Mouse (Mus musculus) liver, embryonic 13.5 days (tissue): ENCODE measurements at regions not wholly inside any gene's neighbourhood (a gene's known extent, or its start where the extent isn't known, plus 50 kb on each side); places are given as distances from the start of the nearest gene placed in this dataset.
"Not testable (repeated sequence)": the region's sequence is repeated elsewhere in the genome, so short reads cannot be mapped to it uniquely, and the experiment has no call there.

Source experiments
- ATAC-seq: fragments of 200-750 bp; cut with Nextera tagmentation; 2 replicates; pipeline ENCODE4 v1.8.0; 2017; ENCODE audit warnings: low read depth, mild to moderate bottlenecking, moderate number of reproducible peaks, moderate library complexity
- DNase-seq: peaks from one replicate; pipeline ENCODE4 v3.0.0; 2022
- H3K27ac ChIP-seq: fragments of 300-500 bp; sonication (generic); 2 replicates; pipeline ENCODE4 v1.5.1; 2015; ENCODE audit warnings: moderate library complexity, mild to moderate bottlenecking, inconsistent platforms
- H3K27me3 ChIP-seq: fragments of 300-500 bp; sonication (generic); 2 replicates; pipeline ENCODE4 v1.6.1; 2015; ENCODE audit warnings: mild to moderate bottlenecking, inconsistent platforms
- H3K36me3 ChIP-seq: fragments of 300-500 bp; sonication (generic); 2 replicates; pipeline ENCODE4 v1.6.1; 2015; ENCODE audit warnings: mild to moderate bottlenecking, inconsistent platforms
- H3K4me1 ChIP-seq: fragments of 300-500 bp; sonication (generic); replicated peaks from 2 replicates; pipeline ENCODE4 v1.6.1; 2015; ENCODE audit warnings: inconsistent platforms
- H3K4me2 ChIP-seq: fragments of 300-500 bp; sonication (generic); 2 replicates; pipeline ENCODE4 v1.6.1; 2015; ENCODE audit warnings: inconsistent platforms, mild to moderate bottlenecking, moderate library complexity
- H3K4me3 ChIP-seq: fragments of 300-500 bp; sonication (generic); replicated peaks from 2 replicates; pipeline ENCODE4 v1.5.1; 2015; ENCODE audit warnings: mild to moderate bottlenecking, inconsistent platforms
- H3K9ac ChIP-seq: fragments of 300-500 bp; sonication (generic); 2 replicates; pipeline ENCODE4 v1.6.1; 2015; ENCODE audit warnings: mild to moderate bottlenecking, inconsistent platforms
- H3K9me3 ChIP-seq: fragments of 300-500 bp; sonication (generic); replicated peaks from 2 replicates; pipeline ENCODE4 v1.6.1; 2016; ENCODE audit warnings: inconsistent platforms
- WGBS: fragments of 180-500 bp; shearing (Covaris S2); methylation state at CpG from one replicate; pipeline ENCODE4 v1.1.7; 2015; ENCODE audit not compliant: insufficient replicate concordance; 5-methylcytosine and 5-hydroxymethylcytosine counted together

DNA sequence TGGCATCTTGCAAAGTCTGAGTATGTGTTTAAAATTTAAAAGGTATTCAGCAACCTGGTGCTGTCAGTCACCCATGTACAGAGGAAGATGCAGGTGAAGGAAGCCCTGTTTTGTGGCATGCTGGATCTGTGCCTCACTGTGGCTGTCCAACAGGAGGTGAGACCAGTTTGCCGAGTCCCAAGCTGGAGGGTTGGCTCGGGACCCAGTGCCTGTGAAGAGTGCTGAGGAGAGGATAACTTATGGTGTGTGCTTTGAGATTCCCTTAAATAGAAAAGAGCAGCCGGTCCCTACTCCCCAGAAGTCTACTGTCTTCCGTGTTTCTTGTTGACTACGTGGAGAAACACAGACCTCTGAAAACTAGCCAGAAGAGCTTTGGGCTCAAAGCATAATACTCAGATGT lies 396.3 kb upstream of the Id2 start:
- Histone ChIP-seq H3K27ac (no peak overlapping the region), H3K4me2 (no peak overlapping the region), H3K36me3 (no peaks in the 10 kb centered on the region), H3K9me3 (no peaks in the 10 kb centered on the region), H3K4me1 (no peaks in the 10 kb centered on the region), H3K27me3 (no peaks in the 10 kb centered on the region), H3K4me3 (no peak overlapping the region), H3K9ac (no peak overlapping the region)
- WGBS = 63% methylated on average over 5 of the region's 5 CpGs
- ATAC-seq (no peak), DNase-seq (no peak)

DNA sequence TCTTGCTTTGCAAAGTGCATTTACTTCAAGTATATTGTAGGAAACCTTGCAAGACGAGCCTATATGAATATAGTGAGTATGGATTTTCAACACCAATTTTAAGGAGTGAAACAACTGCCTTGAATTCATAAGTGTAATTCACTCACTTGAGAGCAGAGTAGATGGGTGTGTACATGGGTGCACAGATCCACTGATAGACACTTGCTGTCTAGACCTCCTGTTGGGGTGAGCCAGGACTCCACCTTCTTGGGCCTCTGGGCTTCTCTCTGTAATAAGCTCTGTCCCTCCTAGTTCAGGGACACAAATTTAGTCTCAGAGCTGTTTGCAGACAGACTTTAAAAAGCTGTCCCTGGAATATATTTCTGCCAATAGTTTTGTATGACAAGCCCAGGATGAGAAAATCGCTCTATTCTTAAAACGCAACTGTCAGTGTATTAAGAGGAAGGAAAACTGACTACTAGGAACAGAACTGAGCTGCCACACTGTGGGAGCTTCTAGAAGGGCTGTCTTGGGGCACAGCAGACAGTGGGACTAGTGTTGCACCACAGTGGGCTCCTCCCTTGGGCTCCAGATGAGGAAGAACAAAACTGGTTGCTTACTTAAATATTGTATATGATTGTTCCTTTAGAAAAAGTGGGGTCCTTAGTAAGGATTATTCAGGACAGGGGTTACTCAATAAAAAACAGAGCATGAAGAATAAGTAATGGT lies 395.7 kb upstream of the Id2 start:
- Histone ChIP-seq H3K27me3 (no peaks in the 10 kb centered on the region), H3K9ac (no peak overlapping the region), H3K4me2 (no peak overlapping the region), H3K36me3 (no peaks in the 10 kb centered on the region), H3K9me3 (no peaks in the 10 kb centered on the region), H3K4me1 (no peaks in the 10 kb centered on the region), H3K27ac (no peak overlapping the region), H3K4me3 (no peak overlapping the region)
- WGBS = 62% methylated on average over 3 of the region's 3 CpGs
- DNase-seq (no peak), ATAC-seq (no peak)

DNA sequence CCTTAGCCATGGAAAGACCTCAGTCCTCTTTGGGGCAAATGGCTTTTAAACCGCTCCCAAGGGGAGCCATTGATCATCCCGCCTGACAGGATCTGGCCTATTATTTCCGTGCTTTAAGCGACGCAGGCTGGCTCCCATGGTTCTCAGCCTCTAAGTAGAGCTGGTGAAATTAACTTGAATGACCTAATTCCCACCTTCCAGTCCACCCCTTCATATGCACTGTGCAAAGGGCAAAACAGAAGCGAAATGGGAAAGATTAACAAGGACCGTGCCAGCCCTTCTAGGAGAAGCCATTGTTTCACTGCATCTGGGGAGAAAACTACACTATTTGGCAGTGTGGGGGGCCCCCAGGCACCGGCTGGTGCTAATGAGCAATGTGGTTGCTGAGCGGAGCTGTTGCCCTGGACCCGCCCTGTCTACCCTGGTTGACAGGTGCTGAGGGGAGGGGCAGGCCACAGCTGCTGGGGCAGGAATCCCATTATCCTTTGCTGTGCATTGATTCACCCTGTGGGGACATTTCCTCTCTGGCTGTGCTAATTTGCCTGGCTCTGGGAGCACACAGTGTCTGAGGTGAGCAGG lies 378.3 kb upstream of the Id2 start:
- ATAC-seq (no peak), DNase-seq (no peak)
- H3K9me3 ChIP-seq = no peaks in the 10 kb centered on the region
- H3K27me3 ChIP-seq = no peaks in the 10 kb centered on the region
- no peaks in the 10 kb centered on the region for H3K4me1 ChIP-seq
- H3K4me3 ChIP-seq = no peak overlapping the region
- no peaks in the 10 kb centered on the region for H3K36me3 ChIP-seq
- no peak overlapping the region for H3K4me2 ChIP-seq
- WGBS = 25% methylated on average over 10 of the region's 10 CpGs
- no peak overlapping the region for H3K9ac ChIP-seq
- no peak overlapping the region for H3K27ac ChIP-seq

DNA sequence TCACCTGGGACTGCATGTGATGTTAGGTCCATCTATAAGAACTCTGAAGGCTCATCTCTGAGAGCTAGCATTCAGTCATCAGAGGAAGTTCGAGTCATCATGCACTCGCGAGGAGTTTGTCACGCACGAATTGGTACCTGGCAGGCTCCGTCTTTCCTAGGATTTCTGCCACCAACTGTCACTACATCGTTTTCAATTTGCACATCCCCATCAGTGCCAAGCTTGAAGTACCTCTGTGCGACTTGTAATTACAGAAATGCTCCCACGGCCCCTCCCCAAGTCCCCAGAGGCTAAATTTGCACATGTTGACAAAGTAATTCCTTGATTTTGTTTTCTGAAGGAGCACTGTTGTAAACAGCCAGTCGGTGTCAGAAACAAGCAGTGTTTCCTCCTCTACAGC lies 372.2 kb upstream of the Id2 start:
- no peak overlapping the region for H3K4me3 ChIP-seq
- no peaks in the 10 kb centered on the region for H3K36me3 ChIP-seq
- ATAC-seq = no peak
- H3K4me1 ChIP-seq = peaks cover 6% of the 10 kb centered on the region; the same call in 1 of the 2 replicates
- no peak for DNase-seq
- no peaks in the 10 kb centered on the region for H3K9me3 ChIP-seq
- no peak overlapping the region for H3K9ac ChIP-seq
- WGBS = 70% methylated on average over 10 of the region's 10 CpGs
- H3K4me2 ChIP-seq = no peak overlapping the region
- no peaks in the 10 kb centered on the region for H3K27me3 ChIP-seq
- H3K27ac ChIP-seq = no peak overlapping the region

DNA sequence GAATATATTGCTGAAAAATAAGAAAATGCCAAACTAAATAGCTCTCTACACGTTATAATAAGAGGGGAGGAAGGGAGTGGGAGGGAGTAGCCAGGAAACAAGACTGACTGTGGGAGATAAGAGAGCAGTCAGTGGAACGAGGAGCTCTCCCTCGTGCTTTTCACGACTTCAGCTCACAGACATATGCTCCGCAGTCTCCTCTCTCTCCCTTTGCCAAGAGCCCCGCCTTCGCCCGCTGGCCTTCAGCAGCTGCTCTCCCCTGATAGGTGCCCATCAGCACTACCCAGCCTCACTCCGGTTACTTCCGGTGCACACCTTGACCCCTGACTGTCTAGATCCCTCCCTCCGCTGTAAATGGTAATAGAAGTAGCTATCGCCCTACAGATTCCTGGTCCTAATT lies 370.8 kb upstream of the Id2 start:
- ATAC-seq (peak; percentile 85), DNase-seq (peak; percentile 57)
- H3K9me3 ChIP-seq = no peaks in the 10 kb centered on the region
- no peaks in the 10 kb centered on the region for H3K27me3 ChIP-seq
- H3K36me3 ChIP-seq = no peaks in the 10 kb centered on the region
- no peak overlapping the region for H3K4me3 ChIP-seq
- no peak overlapping the region for H3K4me2 ChIP-seq
- no peak overlapping the region for H3K9ac ChIP-seq
- 22% methylated on average over 12 of the region's 12 CpGs for whole genome bisulfite sequencing
- no peak overlapping the region for H3K27ac ChIP-seq
- H3K4me1 ChIP-seq = peaks cover 6% of the 10 kb centered on the region; the same call in 1 of the 2 replicates

DNA sequence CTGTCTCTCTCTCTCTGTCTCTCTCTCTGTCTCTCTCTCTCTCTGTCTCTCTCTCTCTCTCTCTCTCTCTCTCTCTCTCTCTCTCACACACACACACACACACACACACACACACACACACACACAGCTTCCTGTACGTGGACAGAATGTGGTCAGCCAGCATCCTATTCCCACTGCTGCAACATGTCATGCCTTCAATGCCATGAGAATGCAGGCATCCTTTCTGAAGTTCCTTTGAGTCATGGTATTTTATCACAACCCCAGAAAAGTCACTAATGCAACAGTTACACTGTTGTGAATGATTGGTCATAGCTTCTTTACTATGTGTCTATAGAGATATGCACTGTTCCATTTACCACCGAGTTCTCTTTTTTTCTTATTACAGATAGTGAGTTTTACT lies 365.8 kb upstream of the Id2 start:
- not testable (repeated sequence) for H3K9me3 ChIP-seq, H3K4me3 ChIP-seq, H3K4me2 ChIP-seq, H3K36me3 ChIP-seq, H3K4me1 ChIP-seq, H3K27me3 ChIP-seq, DNase-seq, H3K27ac ChIP-seq, H3K9ac ChIP-seq, ATAC-seq
- 10% methylated on average over 2 of the region's 2 CpGs for WGBS

DNA sequence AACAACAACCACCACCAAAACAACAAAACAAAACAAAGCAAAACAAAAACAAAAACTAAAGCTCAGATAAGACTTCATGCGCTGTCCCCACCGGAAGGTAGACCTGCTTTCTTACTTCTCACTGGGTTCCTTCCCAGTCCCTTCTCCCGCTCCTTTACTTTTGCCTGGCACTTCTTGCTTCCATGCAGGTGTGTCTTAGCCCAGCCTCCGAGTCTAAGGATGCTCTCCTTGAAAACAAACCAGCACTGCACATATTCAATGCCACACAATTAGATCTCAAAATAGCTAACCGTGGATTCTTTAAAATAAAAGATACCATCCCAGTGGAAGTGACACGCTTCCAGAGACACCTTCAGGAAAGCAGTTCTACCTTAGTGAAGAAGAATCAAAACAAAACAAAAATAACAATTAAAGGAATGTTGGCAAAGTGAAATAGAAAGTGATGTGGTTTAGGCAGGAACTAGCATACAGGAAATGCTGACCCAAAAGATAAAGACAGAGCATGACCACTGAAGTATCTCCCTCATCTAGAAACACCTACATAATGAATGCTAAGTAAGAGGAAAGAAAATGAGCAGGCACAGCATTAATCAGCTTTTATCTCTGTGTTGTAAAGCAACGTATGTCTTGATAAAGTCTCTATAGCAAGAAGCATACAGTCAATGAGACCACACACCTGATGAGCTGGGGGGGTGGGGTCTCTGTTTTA lies 358.5 kb upstream of the Id2 start:
- Histone ChIP-seq H3K27ac (no peak overlapping the region), H3K4me1 (no peaks in the 10 kb centered on the region), H3K9ac (no peak overlapping the region)

DNA sequence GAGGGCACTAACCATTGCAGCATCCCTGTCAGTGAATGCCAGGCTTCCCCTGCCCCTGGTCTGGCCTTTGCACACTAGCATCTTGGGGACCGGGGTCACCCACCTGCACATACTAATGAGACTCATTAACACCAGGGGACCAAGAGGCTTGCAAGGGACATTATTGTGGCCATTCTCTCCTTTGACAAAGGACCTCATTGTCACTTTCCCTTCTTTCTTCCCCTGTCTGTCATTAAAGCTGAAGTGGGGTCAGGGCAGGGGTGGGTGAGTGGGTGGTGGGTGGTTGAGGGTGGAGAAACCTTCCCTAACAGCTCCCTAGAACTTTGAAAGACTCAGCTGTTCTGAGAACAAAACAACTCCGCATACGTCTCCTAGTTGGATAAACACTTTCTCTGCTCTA lies 356.4 kb upstream of the Id2 start:
- 76% methylated on average over 3 of the region's 3 CpGs for WGBS

More for the DNA sequence above, 358.5 kb upstream of the Id2 start:
- Histone ChIP-seq H3K4me3 (no peak overlapping the region), H3K27me3 (no peaks in the 10 kb centered on the region), H3K9me3 (no peaks in the 10 kb centered on the region), H3K4me2 (no peak overlapping the region), H3K36me3 (no peaks in the 10 kb centered on the region)
- DNase-seq = no peak
- WGBS = 49% methylated on average over 7 of the region's 7 CpGs
- no peak for ATAC-seq

DNA sequence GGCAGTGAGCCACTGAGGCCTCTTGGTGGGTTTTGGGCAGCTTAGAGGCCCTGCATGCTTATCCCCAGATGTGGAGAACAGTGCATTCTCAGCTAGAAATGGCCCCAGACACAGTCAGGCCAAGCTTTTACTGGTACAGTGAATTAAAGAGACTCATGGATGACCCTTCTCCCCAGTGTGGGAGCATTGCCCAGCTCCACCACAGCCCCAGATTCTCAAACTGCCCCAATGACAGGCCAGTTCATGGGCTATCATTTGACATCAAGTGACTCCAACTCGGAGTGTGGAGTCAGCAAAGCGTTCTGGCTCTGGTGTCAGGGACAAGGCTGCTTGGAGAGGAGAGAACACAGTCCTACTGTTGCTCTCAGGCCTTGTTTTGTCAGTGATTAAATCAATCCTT lies 354.2 kb upstream of the Id2 start:
- Histone ChIP-seq H3K27ac (no peak overlapping the region), H3K4me3 (no peak overlapping the region), H3K9ac (no peak overlapping the region), H3K4me2 (no peak overlapping the region), H3K36me3 (no peaks in the 10 kb centered on the region), H3K4me1 (no peaks in the 10 kb centered on the region), H3K27me3 (no peaks in the 10 kb centered on the region), H3K9me3 (no peaks in the 10 kb centered on the region)
- DNase-seq = no peak
- no peak for ATAC-seq
- WGBS = 68% methylated on average over 2 of the region's 2 CpGs

More for the DNA sequence above, 356.4 kb upstream of the Id2 start:
- no peak overlapping the region for H3K4me3 ChIP-seq
- no peaks in the 10 kb centered on the region for H3K36me3 ChIP-seq
- DNase-seq (no peak), ATAC-seq (no peak)
- no peaks in the 10 kb centered on the region for H3K9me3 ChIP-seq
- H3K27me3 ChIP-seq = no peaks in the 10 kb centered on the region
- no peaks in the 10 kb centered on the region for H3K4me1 ChIP-seq
- H3K27ac ChIP-seq = no peak overlapping the region
- H3K9ac ChIP-seq = no peak overlapping the region
- H3K4me2 ChIP-seq = no peak overlapping the region

DNA sequence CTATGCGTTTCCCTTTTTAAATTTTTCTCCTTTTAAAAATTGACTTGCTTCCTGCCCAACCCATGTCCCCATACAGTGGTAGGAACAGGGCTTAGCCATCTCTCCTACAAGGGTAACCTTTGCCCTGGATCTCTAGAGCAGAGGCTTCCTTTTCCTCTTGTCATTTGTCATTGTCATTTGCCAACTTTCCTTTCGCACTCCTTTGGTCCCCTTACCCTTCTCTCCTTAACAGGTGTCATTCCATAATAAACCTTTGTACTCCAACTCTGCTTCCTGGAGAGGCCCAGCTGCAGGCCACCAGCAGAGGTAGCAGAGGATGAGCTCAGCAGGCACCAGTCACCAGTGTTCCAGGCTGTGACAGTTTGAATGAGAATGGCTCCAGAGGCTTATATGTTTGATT lies 347.4 kb upstream of the Id2 start:
- Histone ChIP-seq H3K9ac (no peak overlapping the region), H3K4me2 (no peak overlapping the region), H3K9me3 (no peaks in the 10 kb centered on the region), H3K4me3 (no peak overlapping the region), H3K27ac (no peak overlapping the region), H3K36me3 (no peaks in the 10 kb centered on the region), H3K4me1 (no peaks in the 10 kb centered on the region), H3K27me3 (no peaks in the 10 kb centered on the region)
- ATAC-seq (no peak), DNase-seq (no peak)
- 42% methylated on average over 2 of the region's 2 CpGs for WGBS

DNA sequence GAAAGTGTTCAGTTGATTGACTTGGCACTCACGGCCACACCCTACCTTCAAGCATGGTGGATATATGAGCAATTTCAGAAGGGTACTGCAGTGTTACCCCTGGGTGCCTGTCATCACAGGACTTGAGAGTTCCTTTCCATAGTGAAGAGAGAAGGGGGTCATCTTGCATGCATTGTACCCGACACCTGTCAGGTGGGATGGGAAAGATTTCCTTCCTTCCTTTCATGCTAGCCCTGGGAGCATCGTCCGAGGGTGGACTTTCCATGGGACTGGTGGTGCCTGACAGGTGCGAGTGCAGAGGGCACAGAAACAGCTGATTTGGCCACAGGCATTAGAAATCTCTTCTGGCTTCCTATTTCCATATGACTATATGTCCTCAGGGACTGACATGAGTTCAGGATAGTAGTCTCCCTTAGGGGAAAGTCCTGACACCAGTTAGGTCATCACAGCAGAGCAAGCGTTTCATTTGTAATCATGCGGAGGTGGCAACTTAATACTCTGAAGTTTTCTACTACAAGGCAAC lies 342.1 kb upstream of the Id2 start:
- Histone ChIP-seq H3K9me3 (no peaks in the 10 kb centered on the region), H3K4me1 (no peaks in the 10 kb centered on the region), H3K27ac (no peak overlapping the region), H3K9ac (no peak overlapping the region), H3K4me3 (no peak overlapping the region), H3K27me3 (no peaks in the 10 kb centered on the region), H3K36me3 (no peaks in the 10 kb centered on the region), H3K4me2 (no peak overlapping the region)
- DNase-seq (no peak), ATAC-seq (no peak)
- 66% methylated on average over 7 of the region's 7 CpGs for WGBS
